Mouse (Mus musculus): ENCODE data around the gene Taar7d. TPM values are rescaled to one million over a fixed set of nuclear protein-coding genes. Genes with fewer than 3 reads are reported as not detected.

The Taar7d gene
- total RNA-seq, 2 experiments from 2014 or later: not detected

Other genes starting within 250 kb of the Taar7d start
- gene Rps12, start 239.9 kb upstream of the Taar7d start, total RNA-seq (2021): 100 to 1,000 TPM; 173 to 245 TPM
- 10 to 100 TPM in 1 of 2 experiments, 1 to 10 TPM in 1; 8.6 to 10.2 TPM for gene Slc18b1, start 230.2 kb upstream of the Taar7d start, total RNA-seq (2021)
- not detected for gene Vnn3, start 175.8 kb upstream of the Taar7d start, total RNA-seq (2021)
- under 1 TPM; 0.31 to 0.56 TPM for gene Vnn1, start 132.5 kb upstream of the Taar7d start, total RNA-seq (2021)
- not detected for gene Taar1, start 106.9 kb upstream of the Taar7d start, total RNA-seq (2021)
- gene Taar2, start 88.7 kb upstream of the Taar7d start, total RNA-seq (2021): not detected
- not detected for gene Taar3, start 77.7 kb upstream of the Taar7d start, total RNA-seq (2021)
- not detected for gene Taar4, start 66.7 kb upstream of the Taar7d start, total RNA-seq (2021)
- not detected for gene Taar5, start 56.5 kb upstream of the Taar7d start, total RNA-seq (2021)
- not detected for gene Taar6, start 41.6 kb upstream of the Taar7d start, total RNA-seq (2021)
- not detected for gene Taar7a, start 33.7 kb upstream of the Taar7d start, total RNA-seq (2021)
- gene Taar7b, start 27.3 kb upstream of the Taar7d start, total RNA-seq (2021): not detected
- gene Taar7e, start 10.4 kb downstream of the Taar7d start, total RNA-seq (2021): not detected
- gene Taar7f, start 22.3 kb downstream of the Taar7d start, total RNA-seq (2021): not detected
- gene Taar8a, start 49.3 kb downstream of the Taar7d start, total RNA-seq (2021): not detected
- gene Taar8b, start 65.1 kb downstream of the Taar7d start, total RNA-seq (2021): not detected
- gene Taar8c, start 74.7 kb downstream of the Taar7d start, total RNA-seq (2021): not detected
- not detected for gene Taar9, start 82.3 kb downstream of the Taar7d start, total RNA-seq (2021)
- gene Stx7, start 122.1 kb downstream of the Taar7d start, total RNA-seq (2021): 10 to 100 TPM; 41.5 to 47.2 TPM
- 1 to 10 TPM in 1 of 2 experiments, under 1 TPM in 1; 0.28 to 1.0 TPM for gene Moxd1, start 196.3 kb downstream of the Taar7d start, total RNA-seq (2021)

All from heart, postnatal 25 days (tissue).